Mouse (Mus musculus) Patski (cell line): ENCODE data around the gene Fads6. TPM values are rescaled to one million over a fixed set of nuclear protein-coding genes. Genes with fewer than 3 reads are reported as not detected.
A peak's percentile ranks its signal among the peaks of the same experiment; 100 is the strongest.

Experiments
- ATAC-seq: fragments of 100-300 bp; one replicate; pipeline ENCODE4 v1.8.0; 2021
- CTCF ChIA-PET: fragments of 350-600 bp; sonication (Branson Sonifier 250); formaldehyde crosslinking; loops from one replicate; lab custom pipeline; 2022; ENCODE audit warnings: inconsistent platforms; lab: Charles Lee
- POLR2A ChIA-PET: fragments of 350-600 bp; sonication (Branson Sonifier 250); formaldehyde crosslinking; loops from one replicate; lab custom pipeline; 2022; ENCODE audit warnings: antibody characterized with exemption, inconsistent platforms; lab: Charles Lee
- DNase-seq: peaks from one replicate; pipeline ENCODE4 v3.0.0-alpha.2; 2011; ENCODE audit warnings: low read depth, low spot score
- H3K27me3 ChIP-seq: fragments of 371-371 bp; one replicate; pipeline ENCODE4 v1.5.1; 2021
- CTCF ChIP-seq: fragments of 100-300 bp; IDR thresholded peaks from one replicate; pipeline ENCODE4 v1.5.1; 2021
- in situ Hi-C: fragments of 300-500 bp; cut with MboI; formaldehyde crosslinking; loops from 3 replicates; pipeline ENCODE4 v1.11.1; 2018; ENCODE audit warnings: low pct_unique_long_range_greater_than_20kb, mixed read lengths
- polyA plus RNA-seq: library from polyadenylated mRNA; unstranded; gene quantifications from one replicate; pipeline ENCODE4 v1.2.3, GENCODE M21; 2021

Fads6 gene
- polyA plus RNA-seq, 1 experiment from 2014 or later: 0.05 TPM

DNA sequence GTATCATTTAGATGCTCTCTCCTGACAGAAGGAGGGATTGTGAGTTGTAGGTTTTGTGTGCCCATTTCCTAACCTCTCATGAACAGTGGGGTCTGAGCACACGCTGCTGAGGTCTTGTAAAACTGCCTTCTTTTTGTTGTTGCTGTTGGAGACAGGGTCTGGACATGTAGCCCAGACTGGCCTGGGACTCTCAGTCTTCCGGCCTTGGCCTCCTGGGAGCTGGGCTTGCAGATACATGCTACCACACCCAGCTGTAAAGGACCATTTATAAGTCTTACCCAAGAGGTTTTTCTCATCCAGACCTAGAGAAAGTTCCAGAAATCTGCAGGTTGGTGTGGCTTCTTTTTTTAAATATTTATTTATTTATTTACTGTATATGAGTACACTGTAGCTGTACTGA, 9.2 kb downstream of the Fads6 start:
- DNase-seq: no peak
- in situ Hi-C loops: no loop called here
- POLR2A ChIA-PET: no interaction called here
- no peak for ATAC-seq
- H3K27me3 ChIP-seq: no peaks in the 10 kb centered on the region
- TF ChIP-seq CTCF: no peak
- CTCF ChIA-PET: no interaction called here

DNA sequence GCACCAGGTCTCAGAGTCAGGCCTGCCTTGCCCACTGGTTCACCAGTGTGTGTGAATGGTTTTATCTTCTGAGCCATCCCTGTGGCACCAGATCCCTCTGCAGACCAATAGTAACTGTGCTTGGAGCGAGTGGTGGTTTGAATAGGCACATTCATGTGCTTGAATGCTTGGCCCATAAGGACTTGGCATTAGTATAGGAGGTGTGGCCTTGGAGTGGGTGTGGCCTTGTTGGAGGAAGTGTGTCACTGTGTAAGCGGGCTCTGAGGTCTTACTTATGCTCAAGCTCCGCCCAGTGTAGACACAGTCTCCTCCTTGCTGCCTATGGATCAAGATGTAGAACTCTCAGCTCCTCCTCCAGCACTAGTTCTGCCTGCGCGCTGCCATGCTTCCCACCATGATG, 10.1 kb downstream of the Fads6 start:
- H3K27me3 ChIP-seq: no peaks in the 10 kb centered on the region
- ATAC-seq: no peak
- in situ Hi-C loops: no loop called here
- no peak for DNase-seq
- POLR2A ChIA-PET: interaction anchor here (0.9 kb wide), 1 partner anchor 12 kb away, joined by 3 read pairs; no protein-coding TSS in a partner anchor
- CTCF ChIA-PET: interaction anchor here (1.1 kb wide), 1 partner anchor 85 kb away, joined by 3 read pairs; no protein-coding TSS in a partner anchor
- TF ChIP-seq CTCF: no peak

DNA sequence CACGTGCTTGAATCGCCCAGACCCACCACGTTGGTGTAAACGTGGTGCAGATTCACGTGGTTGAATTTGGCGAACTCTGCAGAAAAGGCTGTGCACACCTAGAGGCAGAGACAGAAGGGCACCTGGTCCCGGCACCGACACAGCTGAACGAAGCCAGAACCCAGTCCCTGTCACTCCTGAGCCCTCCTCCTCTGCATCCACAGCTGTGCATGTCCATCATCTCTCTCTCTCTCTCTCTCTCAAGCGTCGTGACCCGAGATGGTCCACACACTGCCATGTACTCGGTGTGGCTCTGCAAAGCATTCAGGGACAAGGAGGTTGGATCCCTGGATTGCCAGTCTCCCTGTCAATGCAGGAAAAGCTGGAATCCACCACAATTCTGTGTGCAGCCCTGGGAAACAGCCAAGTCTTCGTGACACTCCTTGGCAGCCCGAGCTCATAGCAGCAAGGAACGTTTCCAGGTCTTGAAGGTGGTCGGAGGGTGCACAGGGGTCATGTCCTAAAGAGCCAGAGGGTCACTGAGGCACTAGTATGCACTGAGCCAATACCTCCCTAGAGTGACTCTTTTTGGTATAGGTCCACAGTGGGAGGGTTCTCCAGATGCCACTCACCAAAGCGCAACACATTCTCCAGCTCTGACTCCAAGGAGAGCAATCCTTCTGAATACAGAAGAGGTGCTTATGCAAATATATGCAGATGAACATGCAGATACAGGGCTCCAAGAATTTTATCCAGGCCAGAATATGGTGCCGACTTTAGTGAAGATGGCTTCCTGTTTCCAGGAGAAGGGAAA, 11.1 kb downstream of the Fads6 start:
- ATAC-seq (no peak), DNase-seq (no peak)
- no peaks in the 10 kb centered on the region for H3K27me3 ChIP-seq
- CTCF ChIA-PET: interaction anchor here (1.1 kb wide), 1 partner anchor 84 kb away, joined by 3 read pairs; no protein-coding TSS in a partner anchor
- in situ Hi-C loops: no loop called here
- POLR2A ChIA-PET: interaction anchor here (0.9 kb wide), 1 partner anchor 11 kb away, joined by 3 read pairs; no protein-coding TSS in a partner anchor
- TF ChIP-seq CTCF: no peak

- CTCF ChIA-PET: no interaction called here
- ATAC-seq (no peak), DNase-seq (no peak)
- POLR2A ChIA-PET: no interaction called here
- TF ChIP-seq CTCF: no peak
- no peaks in the 10 kb centered on the region for H3K27me3 ChIP-seq
- in situ Hi-C loops: no loop called here
Observed at GRCm38 (mm10) chr11:115285282-115285681, 12.2 kb downstream of the Fads6 start.

- no peak for ATAC-seq
- ChIA-PET POLR2A (no interaction called here), CTCF (no interaction called here)
- TF ChIP-seq CTCF: no peak
- in situ Hi-C loops: no loop called here
- no peaks in the 10 kb centered on the region for H3K27me3 ChIP-seq
- DNase-seq: no peak
Observed at GRCm38 (mm10) chr11:115283891-115284620, 13.4 kb downstream of the Fads6 start.

GRCm38 (mm10) chr11:115283486-115283765, 14.0 kb downstream of the Fads6 start:
- no peaks in the 10 kb centered on the region for H3K27me3 ChIP-seq
- ChIA-PET CTCF (no interaction called here), POLR2A (no interaction called here)
- peak; percentile 12 for ATAC-seq
- TF ChIP-seq CTCF: no peak
- DNase-seq: no peak
- in situ Hi-C loops: no loop called here

DNA sequence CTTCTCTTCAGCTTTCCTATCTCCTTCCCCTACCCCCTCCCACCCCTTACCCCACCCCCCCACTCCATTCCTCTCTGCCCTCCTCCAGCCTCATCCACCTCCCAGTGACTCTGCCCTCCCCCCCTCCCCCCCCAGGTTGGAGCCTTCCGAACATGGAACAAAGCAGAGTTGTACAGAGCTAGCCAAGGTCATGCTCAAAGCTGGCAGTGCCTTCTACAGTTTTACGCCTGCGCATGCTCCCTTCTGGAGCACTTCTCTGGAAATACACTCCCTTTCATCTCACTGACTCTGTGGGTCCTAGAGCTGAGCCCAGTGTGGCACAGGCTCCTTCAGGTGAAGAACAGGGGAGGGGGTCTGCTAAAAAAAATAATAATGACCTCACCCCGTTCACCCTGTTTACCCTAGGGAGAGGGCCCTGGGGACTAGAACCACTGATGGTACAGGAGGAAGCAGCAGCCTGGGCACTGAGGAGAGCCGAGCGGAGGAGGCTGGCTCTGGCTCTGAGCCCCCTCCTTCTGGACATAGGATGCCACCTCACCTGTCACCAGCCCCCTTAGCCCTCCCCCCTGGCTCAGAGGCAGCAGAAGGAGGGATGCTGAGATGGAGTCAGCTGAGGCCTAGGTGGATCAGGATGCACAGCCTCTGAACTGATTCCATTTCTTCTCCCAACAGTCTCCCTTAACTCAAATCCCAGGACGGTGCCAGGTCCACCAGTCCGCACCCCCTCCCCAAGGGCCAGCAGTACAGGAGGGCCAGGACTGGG, 14.6 kb downstream of the Fads6 start:
- POLR2A ChIA-PET: no interaction called here
- no peak for DNase-seq

GRCm38 (mm10) chr11:115282295-115282694, 15.2 kb downstream of the Fads6 start:
- no peaks in the 10 kb centered on the region for H3K27me3 ChIP-seq
- DNase-seq (no peak), ATAC-seq (no peak)
- ChIA-PET CTCF (interaction anchor here (1.1 kb wide), 1 partner anchor 8 kb away, joined by 3 read pairs; no protein-coding TSS in a partner anchor), POLR2A (no interaction called here)
- no peak for TF ChIP-seq CTCF
- in situ Hi-C loops: no loop called here

More for the DNA sequence above, 14.6 kb downstream of the Fads6 start:
- no peaks in the 10 kb centered on the region for H3K27me3 ChIP-seq
- in situ Hi-C loops: no loop called here
- ATAC-seq: peak; percentile 3
- no peak for TF ChIP-seq CTCF
- CTCF ChIA-PET: no interaction called here

GRCm38 (mm10) chr11:115279726-115280125, 17.7 kb downstream of the Fads6 start:
- ChIA-PET CTCF (no interaction called here), POLR2A (no interaction called here)
- no peaks in the 10 kb centered on the region for H3K27me3 ChIP-seq
- in situ Hi-C loops: no loop called here
- no peak for ATAC-seq
- no peak for TF ChIP-seq CTCF
- no peak for DNase-seq

GRCm38 (mm10) chr11:115278176-115278575, 19.3 kb downstream of the Fads6 start:
- H3K27me3 ChIP-seq: no peaks in the 10 kb centered on the region
- no peak for TF ChIP-seq CTCF
- ChIA-PET CTCF (interaction anchor here (2.4 kb wide), 1 partner anchor 13 kb away, joined by 9 read pairs; no protein-coding TSS in a partner anchor), POLR2A (no interaction called here)
- in situ Hi-C loops: no loop called here
- DNase-seq (no peak), ATAC-seq (no peak)
